Mouse (Mus musculus): ENCODE data around the gene D11Wsu47e.

The D11Wsu47e gene

GRCm38 (mm10) chr11:113703758-113704157, 19.5 kb downstream of the D11Wsu47e start:
- peak; percentile 82 to 92 for DNase-seq (ENCODE audit: inconsistent age in 2 of 2, low spot score in 1 of 2)

GRCm38 (mm10) chr11:113705966-113706652, 21.9 kb downstream of the D11Wsu47e start:
- DNase-seq (ENCODE audit: inconsistent age in 2 of 2, low spot score in 1 of 2): no peak

- peak in 1 of 2 experiments; percentile 55 for DNase-seq (ENCODE audit: inconsistent age in 2 of 2, low spot score in 1 of 2)
These were observed 24.5 kb downstream of the D11Wsu47e start for GRCm38 (mm10) chr11:113708629-113709213.

GRCm38 (mm10) chr11:113709272-113709671, 25.1 kb downstream of the D11Wsu47e start:
- DNase-seq (ENCODE audit: inconsistent age in 2 of 2, low spot score in 1 of 2): no peak

GRCm38 (mm10) chr11:113709731-113710256, 25.6 kb downstream of the D11Wsu47e start, which contains the start of gene Cpsf4l:
Gene Cpsf4l, minus strand, starts transcription at chr11:113710017.
- no peak for DNase-seq (ENCODE audit: inconsistent age in 2 of 2, low spot score in 1 of 2)

- DNase-seq (ENCODE audit: inconsistent age in 2 of 2, low spot score in 1 of 2): peak in 1 of 2 experiments; percentile 73
These were observed 26.1 kb downstream of the D11Wsu47e start for GRCm38 (mm10) chr11:113710257-113710777.

GRCm38 (mm10) chr11:113711061-113711460, 26.8 kb downstream of the D11Wsu47e start:
- no peak for DNase-seq (ENCODE audit: inconsistent age in 2 of 2, low spot score in 1 of 2)

GRCm38 (mm10) chr11:113715078-113715674, 31.0 kb downstream of the D11Wsu47e start:
- DNase-seq (ENCODE audit: inconsistent age in 2 of 2, low spot score in 1 of 2): peak; percentile 72 to 87

GRCm38 (mm10) chr11:113716132-113716531, 31.9 kb downstream of the D11Wsu47e start:
- no peak for DNase-seq (ENCODE audit: inconsistent age in 2 of 2, low spot score in 1 of 2)

- DNase-seq (ENCODE audit: inconsistent age in 2 of 2, low spot score in 1 of 2): peak in 1 of 2 experiments; percentile 51
These were observed 33.7 kb downstream of the D11Wsu47e start for GRCm38 (mm10) chr11:113717767-113718424.

- DNase-seq (ENCODE audit: inconsistent age in 2 of 2, low spot score in 1 of 2): peak in 1 of 2 experiments; percentile 65
These were observed 38.3 kb downstream of the D11Wsu47e start for GRCm38 (mm10) chr11:113722405-113723090.

GRCm38 (mm10) chr11:113725235-113726048, 41.2 kb downstream of the D11Wsu47e start:
- peak in 1 of 2 experiments; percentile 57 for DNase-seq (ENCODE audit: inconsistent age in 2 of 2, low spot score in 1 of 2)

- DNase-seq (ENCODE audit: inconsistent age in 2 of 2, low spot score in 1 of 2): no peak
These were observed 43.0 kb downstream of the D11Wsu47e start for GRCm38 (mm10) chr11:113726994-113727888.

GRCm38 (mm10) chr11:113727992-113728391, 43.8 kb downstream of the D11Wsu47e start:
- DNase-seq (ENCODE audit: inconsistent age in 2 of 2, low spot score in 1 of 2): no peak

GRCm38 (mm10) chr11:113729239-113729638, 45.0 kb downstream of the D11Wsu47e start:
- DNase-seq (ENCODE audit: inconsistent age in 2 of 2, low spot score in 1 of 2): peak in 1 of 2 experiments; percentile 55

GRCm38 (mm10) chr11:113729917-113730316, 45.7 kb downstream of the D11Wsu47e start:
- peak; percentile 86 to 92 for DNase-seq (ENCODE audit: inconsistent age in 2 of 2, low spot score in 1 of 2)

- peak in 1 of 2 experiments; percentile 63 for DNase-seq (ENCODE audit: inconsistent age in 2 of 2, low spot score in 1 of 2)
These were observed 46.7 kb downstream of the D11Wsu47e start for GRCm38 (mm10) chr11:113730879-113731278.

GRCm38 (mm10) chr11:113731945-113732612, 47.9 kb downstream of the D11Wsu47e start:
- DNase-seq (ENCODE audit: inconsistent age in 2 of 2, low spot score in 1 of 2): no peak
